In genomic region chr12:30655076-30655421, GRCm38 (mm10) we compare ENCODE assay signal across 20 mouse cellular contexts.
"Had no signal": no experiment of that assay in that cellular context is flagged by ENCODE, and none has a peak within 500 bp of the region (broad histone marks: within the 10 kb centered on the region; RNA-seq: fewer than 3 reads in every experiment).

No protein-coding gene starts in this region.

- H3K4me3 ChIP-seq: intestine, embryonic 15.5 days; kidney, embryonic 15.5 days; left cerebral cortex, adult 2 months; megakaryocyte, embryonic 14.5 days; midbrain, embryonic 10.5 days; midbrain, embryonic 13.5 days; myocyte; neural tube, embryonic 13.5 days had no signal

- H3K9ac ChIP-seq: intestine, embryonic 15.5 days; kidney, embryonic 15.5 days; midbrain, embryonic 13.5 days; neural tube, embryonic 13.5 days had no signal

- H3K27ac ChIP-seq: intestine, embryonic 15.5 days; kidney, embryonic 15.5 days; left cerebral cortex, adult 2 months; midbrain, embryonic 10.5 days; midbrain, embryonic 13.5 days; neural tube, embryonic 13.5 days; stomach, postnatal 0 days had no signal

- H3K27me3 ChIP-seq: intestine, embryonic 15.5 days; kidney, embryonic 15.5 days; megakaryocyte, embryonic 14.5 days; midbrain, embryonic 13.5 days; neural tube, embryonic 13.5 days had no signal

- ATAC-seq: intestine, embryonic 15.5 days; midbrain, embryonic 13.5 days; midbrain, embryonic 16.5 days had no signal

- H3K36me3 ChIP-seq: intestine, embryonic 15.5 days; kidney, embryonic 15.5 days; midbrain, embryonic 10.5 days; midbrain, embryonic 13.5 days; neural tube, embryonic 13.5 days had no signal

- H3K9me3 ChIP-seq: intestine, embryonic 15.5 days; kidney, embryonic 15.5 days; megakaryocyte, embryonic 14.5 days; midbrain, embryonic 10.5 days; midbrain, embryonic 13.5 days; neural tube, embryonic 13.5 days had no signal

- H3K4me1 ChIP-seq: intestine, embryonic 15.5 days; kidney, embryonic 15.5 days; megakaryocyte, embryonic 14.5 days; midbrain, embryonic 10.5 days; midbrain, embryonic 13.5 days; neural tube, embryonic 13.5 days had no signal

- H3K4me2 ChIP-seq: intestine, embryonic 15.5 days; kidney, embryonic 15.5 days; midbrain, embryonic 13.5 days; neural tube, embryonic 13.5 days had no signal

- DNase-seq: kidney, adult 11 months; kidney, adult 8-10 months; kidney, postnatal 10 days; kidney, postnatal 36 days; layer of hippocampus, postnatal 36 days; lung, postnatal 14 days; retina, postnatal 1 day; thymus, adult 2 months; thymus, postnatal 14 days; thymus, postnatal 4 days had no signal
